Mouse (Mus musculus) brain, embryonic 14.5 days (tissue): ENCODE results near the gene Cyb561a3.

Experiments used
- CTCF ChIP-seq: fragments of 200-500 bp; IDR thresholded peaks from 2 replicates; pipeline ENCODE4 v1.5.1; 2012; ENCODE audit warnings: inconsistent platforms, mild to moderate bottlenecking, moderate library complexity, borderline replicate concordance; ENCODE audit not compliant: insufficient read depth, insufficient read length; ENCODE audit errors: extremely low read depth
- POLR2A ChIP-seq: fragments of 200-500 bp; IDR thresholded peaks from 2 replicates; pipeline ENCODE4 v1.6.1; 2012; ENCODE audit warnings: mild to moderate bottlenecking, inconsistent platforms, borderline replicate concordance; ENCODE audit not compliant: poor library complexity, insufficient read depth, insufficient read length, severe bottlenecking; ENCODE audit errors: extremely low read depth

- TF ChIP-seq POLR2A (no peak), CTCF (no peak)
These were observed 16.9 kb upstream of the Cyb561a3 start for GRCm38 (mm10) chr19:10560108-10560507.
